Mouse (Mus musculus): ENCODE data around the gene Ldb1. TPM values are rescaled to one million over a fixed set of nuclear protein-coding genes. Genes with fewer than 3 reads are reported as not detected.
A peak's percentile ranks its signal among the peaks of the same experiment; 100 is the strongest.

The Ldb1 gene
- polyA plus RNA-seq (2014; fragmentation: Nextera tagmentation; extraction: Ambion mirVana): 79.6 and 97.2 TPM in 2 replicates

- Histone ChIP-seq H3K27ac (ENCODE audit: low read depth, low read length) (peak within 1 kb of the TSS; percentile 92), H3K4me1 (ENCODE audit: control insufficient read depth, insufficient read depth, low read length) (peaks cover 53% of the 10 kb centered on the region), H3K27me3 (ENCODE audit: control insufficient read depth, insufficient read depth, low read length) (no peaks in the 10 kb centered on the region), H3K4me2 (replicated peaks; ENCODE audit: low read depth, low read length) (peak within 1 kb of the TSS; percentile 75), H3K4me3 (ENCODE audit: low read length) (peak within 1 kb of the TSS; percentile 80), H3K9me3 (ENCODE audit: control insufficient read depth, low read length) (no peaks in the 10 kb centered on the region), H3K36me3 (ENCODE audit: control insufficient read depth, insufficient read depth, low read length) (no peaks in the 10 kb centered on the region), H3K9ac (ENCODE audit: low read depth, low read length) (peak within 1 kb of the TSS; percentile 94)
- WGBS: under 1% methylated on average over 81 of the region's 84 CpGs
- peak; percentile 76 for ATAC-seq (ENCODE audit: low FRiP score, low TSS enrichment)
Measured at GRCm38 (mm10) chr19:46044993-46045695, at the start of gene Ldb1. Gene Ldb1, minus strand, starts transcription at chr19:46045214.

- Histone ChIP-seq H3K4me3 (ENCODE audit: low read length) (no peak overlapping the region), H3K4me1 (ENCODE audit: control insufficient read depth, insufficient read depth, low read length) (no peaks in the 10 kb centered on the region), H3K27ac (ENCODE audit: low read depth, low read length) (no peak overlapping the region), H3K36me3 (ENCODE audit: control insufficient read depth, insufficient read depth, low read length) (no peaks in the 10 kb centered on the region), H3K4me2 (replicated peaks; ENCODE audit: low read depth, low read length) (no peak overlapping the region), H3K27me3 (ENCODE audit: control insufficient read depth, insufficient read depth, low read length) (no peaks in the 10 kb centered on the region), H3K9me3 (ENCODE audit: control insufficient read depth, low read length) (no peaks in the 10 kb centered on the region), H3K9ac (ENCODE audit: low read depth, low read length) (no peak overlapping the region)
- ATAC-seq (ENCODE audit: low FRiP score, low TSS enrichment): no peak
- WGBS: 94% methylated on average over 2 of the region's 2 CpGs
Measured at GRCm38 (mm10) chr19:46094144-46094543, 49.1 kb upstream of the Ldb1 start.

- no peaks in the 10 kb centered on the region for H3K27me3 ChIP-seq (ENCODE audit: control insufficient read depth, insufficient read depth, low read length)
- H3K4me2 ChIP-seq (replicated peaks; ENCODE audit: low read depth, low read length): no peak overlapping the region
- no peak overlapping the region for H3K27ac ChIP-seq (ENCODE audit: low read depth, low read length)
- H3K36me3 ChIP-seq (ENCODE audit: control insufficient read depth, insufficient read depth, low read length): no peaks in the 10 kb centered on the region
- no peak overlapping the region for H3K4me3 ChIP-seq (ENCODE audit: low read length)
- no peak for ATAC-seq (ENCODE audit: low FRiP score, low TSS enrichment)
- H3K4me1 ChIP-seq (ENCODE audit: control insufficient read depth, insufficient read depth, low read length): no peaks in the 10 kb centered on the region
- 85% methylated on average over 4 of the region's 4 CpGs for WGBS
- H3K9ac ChIP-seq (ENCODE audit: low read depth, low read length): no peak overlapping the region
- H3K9me3 ChIP-seq (ENCODE audit: control insufficient read depth, low read length): no peaks in the 10 kb centered on the region
Measured at GRCm38 (mm10) chr19:46091641-46092040, 46.6 kb upstream of the Ldb1 start.

- Histone ChIP-seq H3K27me3 (ENCODE audit: control insufficient read depth, insufficient read depth, low read length) (no peaks in the 10 kb centered on the region), H3K27ac (ENCODE audit: low read depth, low read length) (no peak overlapping the region), H3K9me3 (ENCODE audit: control insufficient read depth, low read length) (no peaks in the 10 kb centered on the region), H3K36me3 (ENCODE audit: control insufficient read depth, insufficient read depth, low read length) (peaks cover 29% of the 10 kb centered on the region), H3K4me1 (ENCODE audit: control insufficient read depth, insufficient read depth, low read length) (no peaks in the 10 kb centered on the region), H3K9ac (ENCODE audit: low read depth, low read length) (no peak overlapping the region), H3K4me3 (ENCODE audit: low read length) (no peak overlapping the region), H3K4me2 (replicated peaks; ENCODE audit: low read depth, low read length) (no peak overlapping the region)
- ATAC-seq (ENCODE audit: low FRiP score, low TSS enrichment): no peak
- WGBS: 83% methylated on average over 7 of the region's 7 CpGs
Measured at GRCm38 (mm10) chr19:46087871-46088270, 42.9 kb upstream of the Ldb1 start.

GRCm38 (mm10) chr19:46086337-46086736, 41.3 kb upstream of the Ldb1 start:
- Histone ChIP-seq H3K4me2 (replicated peaks; ENCODE audit: low read depth, low read length) (no peak overlapping the region), H3K4me1 (ENCODE audit: control insufficient read depth, insufficient read depth, low read length) (no peaks in the 10 kb centered on the region), H3K27ac (ENCODE audit: low read depth, low read length) (no peak overlapping the region), H3K9ac (ENCODE audit: low read depth, low read length) (no peak overlapping the region), H3K27me3 (ENCODE audit: control insufficient read depth, insufficient read depth, low read length) (no peaks in the 10 kb centered on the region), H3K9me3 (ENCODE audit: control insufficient read depth, low read length) (no peaks in the 10 kb centered on the region), H3K36me3 (ENCODE audit: control insufficient read depth, insufficient read depth, low read length) (peaks cover 45% of the 10 kb centered on the region), H3K4me3 (ENCODE audit: low read length) (no peak overlapping the region)
- no peak for ATAC-seq (ENCODE audit: low FRiP score, low TSS enrichment)
- WGBS: 67% methylated on average over 3 of the region's 3 CpGs

GRCm38 (mm10) chr19:46085185-46085584, 40.2 kb upstream of the Ldb1 start:
- H3K36me3 ChIP-seq (ENCODE audit: control insufficient read depth, insufficient read depth, low read length): peaks cover 56% of the 10 kb centered on the region
- WGBS: over 99% methylated on average over 8 of the region's 8 CpGs
- ATAC-seq (ENCODE audit: low FRiP score, low TSS enrichment): no peak

GRCm38 (mm10) chr19:46078535-46078934, 33.5 kb upstream of the Ldb1 start:
- H3K27ac ChIP-seq (ENCODE audit: low read depth, low read length): no peak overlapping the region
- H3K9ac ChIP-seq (ENCODE audit: low read depth, low read length): no peak overlapping the region
- no peak overlapping the region for H3K4me3 ChIP-seq (ENCODE audit: low read length)
- 67% methylated on average over 3 of the region's 3 CpGs for whole genome bisulfite sequencing
- peaks cover 61% of the 10 kb centered on the region for H3K36me3 ChIP-seq (ENCODE audit: control insufficient read depth, insufficient read depth, low read length)
- no peak overlapping the region for H3K4me2 ChIP-seq (replicated peaks; ENCODE audit: low read depth, low read length)
- H3K27me3 ChIP-seq (ENCODE audit: control insufficient read depth, insufficient read depth, low read length): no peaks in the 10 kb centered on the region
- peaks cover 12% of the 10 kb centered on the region for H3K4me1 ChIP-seq (ENCODE audit: control insufficient read depth, insufficient read depth, low read length)
- H3K9me3 ChIP-seq (ENCODE audit: control insufficient read depth, low read length): no peaks in the 10 kb centered on the region
- no peak for ATAC-seq (ENCODE audit: low FRiP score, low TSS enrichment)

More at GRCm38 (mm10) chr19:46085185-46085584, 40.2 kb upstream of the Ldb1 start:
- Histone ChIP-seq H3K9me3 (ENCODE audit: control insufficient read depth, low read length) (no peaks in the 10 kb centered on the region), H3K9ac (ENCODE audit: low read depth, low read length) (no peak overlapping the region), H3K4me1 (ENCODE audit: control insufficient read depth, insufficient read depth, low read length) (no peaks in the 10 kb centered on the region), H3K4me3 (ENCODE audit: low read length) (no peak overlapping the region), H3K27me3 (ENCODE audit: control insufficient read depth, insufficient read depth, low read length) (no peaks in the 10 kb centered on the region), H3K4me2 (replicated peaks; ENCODE audit: low read depth, low read length) (no peak overlapping the region), H3K27ac (ENCODE audit: low read depth, low read length) (no peak overlapping the region)

GRCm38 (mm10) chr19:46075616-46076607, 30.9 kb upstream of the Ldb1 start, which contains the start of gene Nolc1:
Gene Nolc1, plus strand, starts transcription at chr19:46075863.
- H3K9me3 ChIP-seq (ENCODE audit: control insufficient read depth, low read length): no peaks in the 10 kb centered on the region
- H3K4me3 ChIP-seq (ENCODE audit: low read length): peak within 1 kb of the TSS; percentile 83
- H3K27me3 ChIP-seq (ENCODE audit: control insufficient read depth, insufficient read depth, low read length): no peaks in the 10 kb centered on the region
- H3K27ac ChIP-seq (ENCODE audit: low read depth, low read length): peak within 1 kb of the TSS; percentile 67; the same call in 1 of the 2 replicates
- H3K9ac ChIP-seq (ENCODE audit: low read depth, low read length): peak within 1 kb of the TSS; percentile 79
- peak within 1 kb of the TSS; percentile 81 for H3K4me2 ChIP-seq (replicated peaks; ENCODE audit: low read depth, low read length)
- WGBS: under 1% methylated on average over 66 of the region's 66 CpGs
- H3K4me1 ChIP-seq (ENCODE audit: control insufficient read depth, insufficient read depth, low read length): peaks cover 12% of the 10 kb centered on the region
- H3K36me3 ChIP-seq (ENCODE audit: control insufficient read depth, insufficient read depth, low read length): peaks cover 61% of the 10 kb centered on the region
- peak; percentile 98 for ATAC-seq (ENCODE audit: low FRiP score, low TSS enrichment)

Measured in kidney, embryonic 14.5 days (tissue).